Mouse (Mus musculus) hindbrain, embryonic 16.5 days (tissue): Measurements from ENCODE around the gene Gm5065. TPM values are rescaled to one million over a fixed set of nuclear protein-coding genes. Genes with fewer than 3 reads are reported as not detected.

ENCODE experiments used
- ATAC-seq: fragments of 200-750 bp; cut with Nextera tagmentation; 2 replicates; pipeline ENCODE4 v1.8.0; 2017; ENCODE audit warnings: moderate TSS enrichment, moderate library complexity
- H3K27ac ChIP-seq: fragments of 300-500 bp; sonication (generic); 2 replicates; pipeline ENCODE4 v1.5.1; 2014; ENCODE audit warnings: low read depth, mild to moderate bottlenecking, control low read depth, low read length, moderate library complexity
- H3K27me3 ChIP-seq: fragments of 300-500 bp; sonication (generic); replicated peaks from 2 replicates; pipeline ENCODE4 v1.6.1; 2014; ENCODE audit warnings: low read length; ENCODE audit not compliant: control insufficient read depth, insufficient read depth
- H3K36me3 ChIP-seq: fragments of 300-500 bp; sonication (generic); 2 replicates; pipeline ENCODE4 v1.6.1; 2014; ENCODE audit warnings: mild to moderate bottlenecking, low read length, moderate library complexity, mixed read lengths; ENCODE audit not compliant: control insufficient read depth, insufficient read depth
- H3K4me1 ChIP-seq: fragments of 300-500 bp; sonication (generic); 2 replicates; pipeline ENCODE4 v1.6.1; 2014; ENCODE audit warnings: low read depth, low read length; ENCODE audit not compliant: control insufficient read depth, insufficient read depth
- H3K4me2 ChIP-seq: fragments of 300-500 bp; sonication (generic); 2 replicates; pipeline ENCODE4 v1.6.1; 2014; ENCODE audit warnings: mild to moderate bottlenecking, low read length, control low read depth, moderate library complexity
- H3K4me3 ChIP-seq: fragments of 300-500 bp; sonication (generic); 2 replicates; pipeline ENCODE4 v1.5.1; 2014; ENCODE audit warnings: mild to moderate bottlenecking, low read length, control low read depth, moderate library complexity
- H3K9ac ChIP-seq: fragments of 300-500 bp; sonication (generic); 2 replicates; pipeline ENCODE4 v1.6.1; 2014; ENCODE audit warnings: low read depth, mild to moderate bottlenecking, control low read depth, low read length, moderate library complexity
- H3K9me3 ChIP-seq: fragments of 300-500 bp; sonication (generic); 2 replicates; pipeline ENCODE4 v1.6.1; 2014; ENCODE audit warnings: mild to moderate bottlenecking, low read length, moderate library complexity; ENCODE audit not compliant: control insufficient read depth
- WGBS: fragments of 180-500 bp; shearing (Covaris S2); extraction: QIAGEN DNeasy Blood & Tissue Kit; methylation state at CpG from one replicate; pipeline ENCODE4 v1.1.7; 2014; 5-methylcytosine and 5-hydroxymethylcytosine counted together
- polyA plus RNA-seq: library from polyadenylated mRNA; unstranded; fragments of >200 nt; fragmentation: Nextera tagmentation; extraction: Ambion mirVana; gene quantifications from 2 replicates; pipeline ENCODE4 v1.2.1, GENCODE M21; 2015

The Gm5065 gene
- not detected in 2 replicates for polyA plus RNA-seq

- peaks cover 27% of the 10 kb centered on the region for H3K9me3 ChIP-seq
These were observed at the start of gene Gm5065 for GRCm38 (mm10) chr7:5350237-5350636. Gene Gm5065, plus strand, starts transcription at chr7:5350537.

GRCm38 (mm10) chr7:5327511-5327910 is 22.8 kb upstream of the Gm5065 start:
- no peak overlapping the region for H3K27ac ChIP-seq
- H3K4me3 ChIP-seq = no peak overlapping the region
- H3K9ac ChIP-seq = no peak overlapping the region
- peaks cover 16% of the 10 kb centered on the region for H3K9me3 ChIP-seq
- WGBS = 93% methylated on average over 1 of the region's 1 CpGs
- H3K4me1 ChIP-seq = no peaks in the 10 kb centered on the region
- H3K4me2 ChIP-seq = no peak overlapping the region
- ATAC-seq = no peak
- no peaks in the 10 kb centered on the region for H3K36me3 ChIP-seq
- no peaks in the 10 kb centered on the region for H3K27me3 ChIP-seq

More at GRCm38 (mm10) chr7:5350237-5350636, at the start of gene Gm5065:
- H3K4me3 ChIP-seq = no peak within 1 kb of the TSS
- no peaks in the 10 kb centered on the region for H3K4me1 ChIP-seq
- H3K36me3 ChIP-seq = no peaks in the 10 kb centered on the region
- H3K27me3 ChIP-seq = no peaks in the 10 kb centered on the region
- WGBS = 67% methylated on average over 1 of the region's 1 CpGs
- no peak within 1 kb of the TSS for H3K9ac ChIP-seq
- H3K27ac ChIP-seq = no peak within 1 kb of the TSS
- no peak within 1 kb of the TSS for H3K4me2 ChIP-seq
- ATAC-seq = no peak

GRCm38 (mm10) chr7:5350935-5351334 is 598 bp downstream of the Gm5065 start, which contains the start of gene Nlrp2:
Gene Nlrp2, minus strand, starts transcription at chr7:5351035.
- Histone ChIP-seq H3K4me3 (no peak within 1 kb of the TSS), H3K9me3 (peaks cover 30% of the 10 kb centered on the region), H3K36me3 (no peaks in the 10 kb centered on the region), H3K27me3 (no peaks in the 10 kb centered on the region), H3K9ac (no peak within 1 kb of the TSS), H3K4me2 (no peak within 1 kb of the TSS), H3K27ac (no peak within 1 kb of the TSS), H3K4me1 (no peaks in the 10 kb centered on the region)
- ATAC-seq = no peak
- 81% methylated on average over 4 of the region's 4 CpGs for WGBS

- peaks cover 35% of the 10 kb centered on the region for H3K9me3 ChIP-seq
These were observed 13.3 kb downstream of the Gm5065 start for GRCm38 (mm10) chr7:5363599-5363998.

GRCm38 (mm10) chr7:5366724-5367123 is 16.4 kb downstream of the Gm5065 start:
- no peak overlapping the region for H3K9ac ChIP-seq
- H3K36me3 ChIP-seq = no peaks in the 10 kb centered on the region
- whole genome bisulfite sequencing = 88% methylated on average over 2 of the region's 2 CpGs
- peaks cover 25% of the 10 kb centered on the region for H3K9me3 ChIP-seq
- H3K4me2 ChIP-seq = no peak overlapping the region
- no peak overlapping the region for H3K27ac ChIP-seq
- H3K4me1 ChIP-seq = no peaks in the 10 kb centered on the region
- ATAC-seq = no peak
- H3K27me3 ChIP-seq = no peaks in the 10 kb centered on the region
- no peak overlapping the region for H3K4me3 ChIP-seq

More at GRCm38 (mm10) chr7:5363599-5363998, 13.3 kb downstream of the Gm5065 start:
- ATAC-seq = no peak
- no peak overlapping the region for H3K4me2 ChIP-seq
- 90% methylated on average over 5 of the region's 5 CpGs for WGBS
- no peaks in the 10 kb centered on the region for H3K27me3 ChIP-seq
- no peak overlapping the region for H3K4me3 ChIP-seq
- H3K27ac ChIP-seq = no peak overlapping the region
- H3K36me3 ChIP-seq = no peaks in the 10 kb centered on the region
- no peak overlapping the region for H3K9ac ChIP-seq
- H3K4me1 ChIP-seq = no peaks in the 10 kb centered on the region

- Histone ChIP-seq H3K9me3 (peaks cover 17% of the 10 kb centered on the region), H3K27ac (no peak overlapping the region), H3K9ac (no peak overlapping the region), H3K4me2 (no peak overlapping the region), H3K36me3 (no peaks in the 10 kb centered on the region), H3K27me3 (no peaks in the 10 kb centered on the region), H3K4me1 (no peaks in the 10 kb centered on the region), H3K4me3 (no peak overlapping the region)
- 49% methylated on average over 2 of the region's 2 CpGs for WGBS
- no peak for ATAC-seq
These were observed 55.9 kb downstream of the Gm5065 start for GRCm38 (mm10) chr7:5406201-5406600.

Other genes starting within 250 kb of the Gm5065 start
- not detected in 2 replicates for gene Rfpl4, start 233.6 kb upstream of the Gm5065 start, polyA plus RNA-seq
- gene Rasl2-9, start 224.6 kb upstream of the Gm5065 start, polyA plus RNA-seq = 0.67 and 0.95 TPM in 2 replicates
- gene Vmn1r55, start 200.9 kb upstream of the Gm5065 start, polyA plus RNA-seq = not detected in 2 replicates
- not detected in 2 replicates for gene Vmn1r56, start 153.8 kb upstream of the Gm5065 start, polyA plus RNA-seq
- gene Vmn1r57, start 132.0 kb upstream of the Gm5065 start, polyA plus RNA-seq = not detected in 2 replicates
- not detected in 2 replicates for gene Nlrp2, start 498 bp downstream of the Gm5065 start, polyA plus RNA-seq
- gene Vmn1r58, start 62.9 kb downstream of the Gm5065 start, polyA plus RNA-seq = not detected in 2 replicates
- gene Vmn1r59, start 106.2 kb downstream of the Gm5065 start, polyA plus RNA-seq = not detected in 2 replicates
- not detected in 2 replicates for gene Vmn2r28, start 143.4 kb downstream of the Gm5065 start, polyA plus RNA-seq
- not detected in 2 replicates for gene Vmn1r60, start 196.8 kb downstream of the Gm5065 start, polyA plus RNA-seq